Mouse (Mus musculus) lung, postnatal 25 days (tissue): ENCODE measurements around the gene Mettl21a.
"Not testable (repeated sequence)": the region's sequence is repeated elsewhere in the genome, so short reads cannot be mapped to it uniquely, and the experiment has no call there.

Source experiments
- DNase-seq: peaks from one replicate; pipeline ENCODE4 v3.0.0; 2022; ENCODE audit warnings: low spot score

Mettl21a gene

DNA sequence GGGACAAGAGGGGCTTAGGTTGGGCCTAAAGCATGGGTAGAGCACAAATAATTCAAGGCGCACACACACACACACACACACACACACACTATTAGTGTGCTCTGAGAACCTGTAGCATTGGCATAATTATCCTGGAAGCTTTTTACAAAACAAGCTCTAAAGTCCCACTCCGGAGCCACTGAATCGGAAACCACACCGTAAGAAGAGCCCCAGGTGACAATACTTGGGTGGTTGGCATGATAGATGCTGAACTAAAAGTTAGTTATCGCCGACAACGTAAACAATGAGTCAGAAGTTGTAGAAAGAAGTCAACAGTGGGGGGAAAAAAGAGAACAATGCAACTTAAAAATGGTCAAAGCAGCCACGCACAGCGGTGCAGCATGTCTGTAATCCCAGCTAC is 2.7 kb downstream of the Mettl21a start:
- no peak for DNase-seq

DNA sequence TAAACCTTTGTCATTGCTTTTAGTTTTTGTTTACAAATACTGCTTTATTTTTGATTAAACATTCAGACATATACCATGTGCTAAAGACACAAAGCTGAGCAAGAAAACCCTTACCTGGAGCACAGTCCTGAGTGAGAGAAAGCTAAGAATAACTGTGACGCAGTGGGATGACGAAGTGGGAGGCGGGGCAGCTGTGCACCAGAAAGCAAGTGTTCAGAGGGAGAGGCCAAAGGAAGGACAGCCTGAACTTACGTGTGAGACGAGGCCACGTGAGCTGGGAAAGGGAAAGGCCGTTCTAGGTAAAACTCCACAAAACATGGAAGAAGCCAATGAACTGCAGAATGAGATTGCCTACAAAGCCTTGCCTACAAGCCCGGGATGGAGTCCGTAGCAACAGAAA is 7.1 kb downstream of the Mettl21a start:
- DNase-seq = no peak

DNA sequence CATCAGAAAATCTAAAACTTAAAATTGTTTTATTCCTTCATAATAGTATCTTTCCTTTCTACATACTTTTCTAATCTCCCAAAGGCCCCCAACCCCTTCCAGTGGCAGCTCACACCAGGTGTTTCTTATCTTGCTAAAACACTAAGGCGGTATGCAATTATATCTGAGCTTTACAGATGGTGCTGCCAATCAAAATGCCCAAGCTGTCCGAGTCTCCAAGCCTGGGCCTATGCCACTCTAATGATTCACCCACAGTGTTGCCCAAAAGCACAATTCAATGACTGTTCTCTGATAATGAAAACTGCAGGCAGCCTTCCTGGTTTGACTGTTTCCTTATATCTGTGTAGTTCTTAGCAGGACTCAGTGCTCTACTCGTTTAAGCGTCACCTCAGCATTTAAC is 7.9 kb downstream of the Mettl21a start:
- DNase-seq = no peak

DNA sequence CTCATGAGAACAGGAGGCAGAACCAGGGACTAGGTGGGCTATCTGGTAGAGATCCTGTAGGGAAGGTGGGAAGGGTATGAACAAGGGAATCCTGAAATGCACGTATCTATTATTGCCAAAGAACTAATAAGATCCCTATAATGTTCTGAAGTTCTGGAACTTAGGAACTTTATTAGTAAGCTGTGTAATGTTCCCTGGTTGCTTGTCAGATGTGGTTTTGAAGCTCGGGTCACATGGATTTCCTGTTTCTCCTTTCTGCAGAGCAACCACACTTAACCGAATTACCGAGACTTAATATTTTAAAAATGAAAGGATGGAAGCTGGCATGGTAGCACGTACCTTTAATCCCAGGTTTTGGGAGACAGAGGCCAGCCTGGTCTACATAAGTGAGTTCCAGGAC is 13.7 kb downstream of the Mettl21a start:
- DNase-seq = no peak

DNA sequence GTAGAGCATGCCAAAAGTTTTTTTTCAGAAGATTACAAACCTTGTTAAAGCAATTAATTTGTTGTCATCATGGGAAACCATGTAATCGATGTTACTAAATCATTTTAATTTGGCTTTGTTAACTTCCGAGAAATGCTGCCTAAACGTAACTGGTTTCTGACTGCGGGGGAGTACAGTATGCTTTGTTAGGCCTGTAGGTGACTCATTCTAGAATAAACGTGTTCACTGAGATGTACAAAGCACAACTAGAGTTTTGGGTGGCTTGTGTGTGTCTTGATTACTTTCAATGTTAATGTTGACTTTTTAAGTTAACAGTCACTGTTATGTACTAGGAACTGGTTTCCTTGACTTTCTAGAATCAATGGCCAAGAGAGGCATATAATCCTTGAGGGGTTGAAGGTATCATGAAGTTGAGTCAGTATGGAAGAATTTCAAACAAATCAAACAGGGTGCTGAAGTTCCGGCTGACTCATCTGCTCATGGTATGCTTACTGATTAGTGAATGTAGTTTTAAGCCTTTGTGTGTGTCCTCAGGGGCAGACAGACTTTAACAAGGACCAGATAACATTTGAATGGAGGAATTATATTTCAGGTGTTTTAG is 15.7 kb downstream of the Mettl21a start:
- DNase-seq = no peak

DNA sequence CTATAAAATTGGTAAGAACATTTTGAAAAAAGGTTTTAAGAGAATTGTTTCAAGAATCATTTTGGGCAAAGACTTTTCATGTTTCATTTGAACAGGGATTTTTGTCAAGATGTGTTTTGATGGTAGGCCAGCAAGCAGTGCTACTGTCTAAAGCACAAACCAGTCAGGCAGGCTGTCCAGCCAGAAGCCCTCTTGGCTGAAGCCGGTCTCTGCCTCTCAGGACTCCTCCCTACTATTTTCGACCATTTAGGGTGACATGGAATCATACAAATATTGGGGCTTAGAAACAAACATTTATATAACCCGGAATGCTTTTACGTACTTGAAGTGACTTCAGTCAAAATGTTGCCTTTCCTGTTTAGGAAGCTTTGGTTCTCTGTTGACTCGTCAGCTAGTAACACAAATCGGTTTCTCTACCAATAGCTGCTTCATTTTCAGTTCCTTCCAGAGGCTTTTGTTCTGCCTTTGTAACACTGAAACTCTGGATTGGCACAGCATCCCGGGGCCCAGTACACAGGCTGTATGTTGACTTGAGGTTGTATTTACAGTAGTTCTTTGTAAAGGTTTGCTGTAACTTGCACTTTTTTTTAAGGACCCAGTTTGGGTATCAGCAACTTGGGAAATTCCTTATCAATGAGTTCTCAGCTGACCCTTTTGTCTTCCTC is 16.5 kb downstream of the Mettl21a start:
- DNase-seq = peak; percentile 23

DNA sequence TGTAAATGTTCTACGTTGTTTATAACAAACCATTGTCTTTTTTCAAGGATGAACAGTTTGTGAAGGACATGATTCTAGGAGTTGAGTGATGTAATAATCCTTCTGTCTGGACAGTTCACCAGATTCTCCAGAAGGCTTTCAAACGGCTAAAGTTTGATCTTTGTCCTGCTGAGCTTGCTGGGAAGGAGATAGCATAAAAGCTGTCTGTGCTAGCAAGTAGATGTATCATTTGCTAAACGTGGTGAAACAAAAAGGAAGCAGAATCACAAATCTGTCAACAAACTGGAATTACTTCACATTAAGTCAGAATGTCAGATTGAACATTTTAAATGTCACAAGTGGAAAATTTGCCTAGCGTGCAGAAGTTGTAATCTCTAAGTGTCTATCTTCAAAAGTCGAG is 18.1 kb downstream of the Mettl21a start:
- no peak for DNase-seq

DNA sequence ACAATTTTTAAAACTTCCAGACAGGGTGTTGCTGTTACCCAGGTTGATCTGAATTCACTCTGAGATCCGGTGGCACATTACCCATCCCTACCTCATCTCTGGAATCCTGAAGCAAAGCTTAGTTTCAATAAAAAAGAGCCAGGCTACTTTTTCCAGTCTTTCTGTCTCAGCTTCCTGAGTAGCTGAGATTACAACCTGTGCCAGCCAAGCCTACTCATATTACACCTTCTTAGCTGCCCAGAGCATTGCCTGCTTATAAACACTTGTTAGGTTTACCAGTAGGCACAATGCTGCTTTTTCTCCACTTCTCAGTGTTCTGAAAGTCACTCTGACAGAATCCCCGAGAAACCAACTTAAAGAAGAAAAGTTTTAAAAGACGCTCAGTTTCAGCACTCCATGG is 38.2 kb downstream of the Mettl21a start:
- no peak for DNase-seq

DNA sequence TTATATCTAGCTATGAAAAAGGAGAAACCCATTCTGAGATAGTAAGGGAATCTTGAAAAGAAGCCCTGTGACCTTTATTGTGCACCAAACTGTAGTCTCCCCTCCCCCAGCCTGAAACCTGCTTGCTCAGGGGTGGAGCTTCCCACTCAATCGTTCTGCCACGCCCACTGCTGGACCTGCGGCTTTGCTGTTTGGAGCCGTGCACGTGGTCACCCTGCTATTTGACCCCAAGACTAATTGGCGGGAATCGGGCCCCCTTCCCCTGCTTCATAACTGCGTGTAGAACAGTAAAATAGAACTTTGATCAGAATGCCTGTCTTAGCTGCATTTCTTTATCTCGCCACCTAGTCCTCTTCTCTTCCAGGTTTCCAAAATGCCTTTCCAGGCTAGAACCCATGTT is 39.1 kb downstream of the Mettl21a start:
- DNase-seq = not testable (repeated sequence)

DNA sequence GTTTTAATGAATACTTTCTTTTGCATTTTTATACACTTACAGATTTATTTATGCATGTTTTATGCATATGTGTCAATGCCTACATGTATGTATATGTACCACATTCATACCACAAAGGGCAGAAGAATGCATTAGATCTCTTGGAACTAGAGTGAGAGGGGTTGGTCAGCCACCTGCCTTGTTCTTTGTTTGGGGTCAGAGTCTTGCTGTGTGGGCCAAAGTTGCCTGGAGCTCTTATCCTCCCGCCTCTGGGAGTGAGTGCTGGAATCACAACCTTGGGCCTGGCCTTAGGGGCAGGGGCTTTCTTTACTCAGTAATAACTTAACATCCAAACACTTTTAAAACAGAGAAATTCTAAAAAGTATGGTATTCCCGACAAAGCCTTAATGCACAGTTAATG is 40.3 kb downstream of the Mettl21a start:
- DNase-seq = no peak

DNA sequence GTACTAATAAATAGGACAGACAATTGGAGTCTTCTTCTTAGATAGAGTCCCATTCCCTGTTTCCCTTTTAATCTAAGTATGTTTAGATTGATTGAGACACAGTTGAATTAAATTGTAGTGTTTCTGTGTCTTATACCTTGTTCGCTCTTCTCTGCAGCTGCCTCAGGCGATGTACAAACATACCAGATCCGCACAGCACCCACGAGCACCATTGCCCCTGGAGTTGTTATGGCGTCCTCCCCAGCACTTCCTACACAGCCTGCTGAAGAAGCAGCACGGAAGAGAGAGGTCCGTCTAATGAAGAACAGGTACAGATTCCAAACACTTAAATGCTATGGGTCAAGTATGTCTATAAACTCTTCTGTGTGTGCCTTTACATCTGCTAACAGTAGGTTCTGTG is 41.0 kb downstream of the Mettl21a start:
- no peak for DNase-seq

DNA sequence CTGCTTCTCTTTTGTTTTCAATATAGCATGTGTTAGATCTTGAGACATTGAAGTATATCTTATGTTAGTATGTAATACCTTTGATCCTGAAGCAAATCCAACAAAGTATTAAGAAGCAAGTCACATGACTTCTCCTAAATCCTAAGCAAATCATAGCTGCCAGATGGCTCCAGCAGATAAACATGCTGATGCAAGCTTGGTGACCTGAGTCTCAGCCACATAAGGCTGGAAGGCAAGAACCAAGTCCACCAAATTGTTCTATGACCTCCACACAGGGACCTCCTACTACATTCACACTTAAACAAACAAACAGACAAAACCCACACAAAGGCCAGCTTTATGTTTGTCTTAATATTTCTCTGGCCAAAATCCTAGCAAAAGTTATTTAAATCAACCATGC is 48.8 kb downstream of the Mettl21a start:
- no peak for DNase-seq

DNA sequence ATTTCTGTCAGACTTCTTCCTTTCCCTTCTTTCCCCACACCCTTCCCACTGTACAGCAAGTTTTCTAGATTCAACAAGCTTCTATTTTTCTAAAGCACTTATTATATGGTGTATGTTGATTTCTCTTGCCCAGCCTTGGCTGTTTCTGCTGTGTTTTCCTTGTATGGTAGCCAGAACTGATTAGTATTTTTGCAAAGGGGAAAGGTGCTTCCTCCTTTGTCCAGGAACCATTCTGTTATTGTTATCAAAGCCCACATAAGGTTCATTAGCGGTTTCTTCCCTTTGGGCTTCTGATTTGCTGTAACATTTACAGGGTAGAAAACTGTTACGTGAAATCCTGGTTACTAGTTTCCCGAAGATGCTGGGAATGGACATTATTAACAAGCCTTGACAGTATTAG is 56.9 kb downstream of the Mettl21a start:
- DNase-seq = no peak
